Mouse (Mus musculus) intestine, embryonic 16.5 days (tissue): Measurements from ENCODE around the gene Fcer1g. TPM values are rescaled to one million over a fixed set of nuclear protein-coding genes. Genes with fewer than 3 reads are reported as not detected.

ENCODE experiments used
- ATAC-seq: fragments of 200-750 bp; cut with Nextera tagmentation; 2 replicates; pipeline ENCODE4 v1.8.0; 2017; ENCODE audit warnings: moderate TSS enrichment, moderate library complexity
- H3K27ac ChIP-seq: fragments of 300-500 bp; sonication (generic); 2 replicates; pipeline ENCODE4 v1.5.1; 2014; ENCODE audit warnings: mild to moderate bottlenecking, low read length
- H3K27me3 ChIP-seq: fragments of 300-500 bp; sonication (generic); replicated peaks from 2 replicates; pipeline ENCODE4 v1.6.1; 2014; ENCODE audit warnings: low read length, control low read depth, mixed read lengths; ENCODE audit not compliant: control insufficient read depth, insufficient read depth
- H3K36me3 ChIP-seq: fragments of 300-500 bp; sonication (generic); 2 replicates; pipeline ENCODE4 v1.6.1; 2014; ENCODE audit warnings: low read length, control low read depth; ENCODE audit not compliant: control insufficient read depth, insufficient read depth
- H3K4me1 ChIP-seq: fragments of 300-500 bp; sonication (generic); 2 replicates; pipeline ENCODE4 v1.6.1; 2014; ENCODE audit warnings: low read length, control low read depth, mixed read lengths; ENCODE audit not compliant: control insufficient read depth, insufficient read depth
- H3K4me2 ChIP-seq: fragments of 300-500 bp; sonication (generic); 2 replicates; pipeline ENCODE4 v1.6.1; 2014; ENCODE audit warnings: low read depth, low read length, control low read depth
- H3K4me3 ChIP-seq: fragments of 300-500 bp; sonication (generic); 2 replicates; pipeline ENCODE4 v1.5.1; 2014; ENCODE audit warnings: mild to moderate bottlenecking, low read length
- H3K9ac ChIP-seq: fragments of 300-500 bp; sonication (generic); 2 replicates; pipeline ENCODE4 v1.6.1; 2014; ENCODE audit warnings: low read depth, low read length
- H3K9me3 ChIP-seq: fragments of 300-500 bp; sonication (generic); 2 replicates; pipeline ENCODE4 v1.6.1; 2016; ENCODE audit warnings: low read length, control low read depth; ENCODE audit not compliant: control insufficient read depth
- WGBS: fragments of 180-500 bp; shearing (Covaris S2); extraction: QIAGEN DNeasy Blood & Tissue Kit; methylation state at CpG from one replicate; pipeline ENCODE4 v1.1.7; 2014; 5-methylcytosine and 5-hydroxymethylcytosine counted together
- polyA plus RNA-seq: library from polyadenylated mRNA; unstranded; fragments of >200 nt; fragmentation: Nextera tagmentation; extraction: Ambion mirVana; gene quantifications from 2 replicates; pipeline ENCODE4 v1.2.1, GENCODE M21; 2015

Fcer1g gene
- polyA plus RNA-seq, 1 experiment from 2014 or later, result 52.1 TPM

DNA sequence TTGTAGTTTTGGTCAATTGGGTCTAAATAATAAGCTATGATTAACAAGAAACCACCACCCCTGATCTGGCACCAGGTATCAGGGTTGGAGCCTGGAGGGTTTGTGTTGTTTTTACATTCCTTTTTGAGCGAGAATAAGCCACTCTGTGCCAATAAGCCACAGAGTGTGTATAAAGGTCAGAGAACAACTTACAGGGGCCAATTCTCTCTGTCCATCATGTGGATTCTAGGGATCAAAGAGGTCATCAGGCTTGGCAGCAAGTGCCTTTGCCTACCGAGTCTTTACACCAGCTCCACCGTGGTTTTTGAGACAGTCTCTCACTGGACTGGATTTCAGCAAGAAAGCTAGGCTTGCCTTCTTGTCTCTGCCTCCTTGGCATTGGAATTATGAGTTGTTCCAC lies 21.3 kb downstream of the Fcer1g start:
- no peaks in the 10 kb centered on the region for H3K9me3 ChIP-seq
- H3K4me1 ChIP-seq, result 0 out of 2 replicates have a peak, but pooled peaks cover 6% of the 10 kb centered on the region
- no peak overlapping the region for H3K4me2 ChIP-seq
- no peak for ATAC-seq
- H3K4me3 ChIP-seq, result no peak overlapping the region
- no peak overlapping the region for H3K9ac ChIP-seq
- no peak overlapping the region for H3K27ac ChIP-seq
- no peaks in the 10 kb centered on the region for H3K36me3 ChIP-seq
- 50% methylated on average over 3 of the region's 3 CpGs for WGBS
- no peaks in the 10 kb centered on the region for H3K27me3 ChIP-seq

DNA sequence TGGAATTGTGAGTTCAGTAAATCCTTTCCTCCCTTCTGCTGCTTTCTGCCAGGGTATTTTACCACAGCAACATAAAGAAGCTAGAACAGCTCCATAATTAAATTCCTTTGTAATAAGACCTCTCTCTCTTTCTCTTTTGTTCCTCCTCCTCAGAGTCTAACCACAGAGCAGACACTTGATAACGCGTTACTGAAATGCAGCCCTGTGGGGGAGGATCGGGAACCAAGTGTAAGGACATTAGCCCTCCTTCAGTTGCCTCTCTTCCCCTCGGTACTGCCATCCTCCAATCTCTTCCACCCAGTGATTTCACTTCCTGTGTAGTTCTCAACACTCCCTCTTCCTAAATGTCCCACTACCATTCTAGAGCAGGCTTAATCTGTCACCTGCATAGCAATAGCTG lies 24.8 kb downstream of the Fcer1g start:
- Histone ChIP-seq H3K4me2 (no peak overlapping the region), H3K9ac (no peak overlapping the region), H3K4me3 (no peak overlapping the region), H3K4me1 (no peaks in the 10 kb centered on the region), H3K9me3 (no peaks in the 10 kb centered on the region), H3K27ac (no peak overlapping the region), H3K27me3 (no peaks in the 10 kb centered on the region; the same call in 1 of the 2 replicates), H3K36me3 (no peaks in the 10 kb centered on the region)
- 25% methylated on average over 4 of the region's 4 CpGs for WGBS
- no peak for ATAC-seq

DNA sequence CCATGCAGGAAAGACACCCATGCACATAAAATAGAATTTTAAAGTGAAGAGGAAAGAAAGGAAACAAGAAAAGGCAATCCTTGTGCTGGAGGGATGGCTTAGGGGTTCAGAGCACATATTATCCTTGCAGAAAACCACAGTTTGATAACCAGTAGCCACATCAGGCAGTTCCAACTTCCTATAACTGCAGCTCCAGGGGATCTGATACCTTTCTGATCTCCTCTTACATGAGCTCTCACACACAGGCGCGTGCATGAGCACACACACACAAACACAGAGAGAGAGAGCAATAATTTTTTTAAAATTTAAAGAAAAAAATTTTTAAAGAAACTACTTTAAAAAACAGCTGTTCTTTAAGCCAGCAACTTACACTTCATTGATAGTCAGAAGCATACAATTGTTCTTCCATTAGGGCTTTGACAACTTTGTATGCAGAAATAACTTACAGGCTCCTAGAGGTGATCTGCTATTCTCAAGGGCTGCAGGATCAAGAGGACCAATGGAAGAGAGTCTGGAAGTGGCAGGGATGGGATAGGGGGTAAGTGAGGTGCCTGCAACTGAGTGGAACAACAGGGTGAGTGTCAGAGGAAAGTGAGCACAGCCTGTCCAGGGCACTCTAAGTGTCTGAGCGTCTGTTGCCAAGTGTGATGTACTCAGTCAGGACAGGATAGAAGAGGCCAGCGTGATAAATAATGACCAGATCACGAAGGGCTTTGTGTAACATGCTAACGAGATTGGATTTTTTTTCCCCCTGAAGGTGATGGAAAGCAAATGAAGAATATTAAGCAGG lies 28.3 kb downstream of the Fcer1g start:
- WGBS, result 78% methylated on average over 6 of the region's 6 CpGs

DNA sequence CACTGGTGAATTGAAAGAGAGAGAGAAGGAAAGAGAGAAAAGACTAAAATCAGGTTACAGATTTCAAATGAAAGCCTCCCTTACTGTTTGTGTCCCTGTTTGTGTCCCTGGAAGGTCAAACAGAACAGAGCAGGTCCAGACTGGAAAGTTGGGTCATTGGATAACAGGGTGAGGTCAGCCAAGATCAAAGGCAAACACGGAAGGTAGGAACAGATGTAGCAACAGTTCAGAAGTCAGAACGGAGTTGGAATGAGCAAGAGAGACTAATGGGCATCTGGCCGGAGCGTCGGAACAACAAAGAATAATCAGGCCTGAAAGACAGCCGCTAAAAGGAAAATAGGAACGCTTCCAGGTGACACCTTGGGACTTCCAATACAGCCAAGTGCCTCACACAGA lies 29.9 kb downstream of the Fcer1g start:
- peak; percentile 84 for ATAC-seq
- no peaks in the 10 kb centered on the region for H3K4me1 ChIP-seq
- no peak overlapping the region for H3K4me3 ChIP-seq
- H3K9ac ChIP-seq, result no peak overlapping the region
- no peaks in the 10 kb centered on the region; the same call in 1 of the 2 replicates for H3K27me3 ChIP-seq
- H3K4me2 ChIP-seq, result peak overlapping the region; percentile 17; the same call in 1 of the 2 replicates
- no peaks in the 10 kb centered on the region for H3K36me3 ChIP-seq
- no peaks in the 10 kb centered on the region for H3K9me3 ChIP-seq
- WGBS, result 57% methylated on average over 7 of the region's 7 CpGs
- no peak overlapping the region for H3K27ac ChIP-seq

More for the DNA sequence above, 28.3 kb downstream of the Fcer1g start:
- H3K4me3 ChIP-seq, result no peak overlapping the region
- no peak overlapping the region for H3K27ac ChIP-seq
- H3K9me3 ChIP-seq, result no peaks in the 10 kb centered on the region
- no peaks in the 10 kb centered on the region; the same call in 1 of the 2 replicates for H3K27me3 ChIP-seq
- no peaks in the 10 kb centered on the region for H3K4me1 ChIP-seq
- no peak overlapping the region for H3K4me2 ChIP-seq
- ATAC-seq, result no peak
- no peaks in the 10 kb centered on the region for H3K36me3 ChIP-seq
- H3K9ac ChIP-seq, result no peak overlapping the region

DNA sequence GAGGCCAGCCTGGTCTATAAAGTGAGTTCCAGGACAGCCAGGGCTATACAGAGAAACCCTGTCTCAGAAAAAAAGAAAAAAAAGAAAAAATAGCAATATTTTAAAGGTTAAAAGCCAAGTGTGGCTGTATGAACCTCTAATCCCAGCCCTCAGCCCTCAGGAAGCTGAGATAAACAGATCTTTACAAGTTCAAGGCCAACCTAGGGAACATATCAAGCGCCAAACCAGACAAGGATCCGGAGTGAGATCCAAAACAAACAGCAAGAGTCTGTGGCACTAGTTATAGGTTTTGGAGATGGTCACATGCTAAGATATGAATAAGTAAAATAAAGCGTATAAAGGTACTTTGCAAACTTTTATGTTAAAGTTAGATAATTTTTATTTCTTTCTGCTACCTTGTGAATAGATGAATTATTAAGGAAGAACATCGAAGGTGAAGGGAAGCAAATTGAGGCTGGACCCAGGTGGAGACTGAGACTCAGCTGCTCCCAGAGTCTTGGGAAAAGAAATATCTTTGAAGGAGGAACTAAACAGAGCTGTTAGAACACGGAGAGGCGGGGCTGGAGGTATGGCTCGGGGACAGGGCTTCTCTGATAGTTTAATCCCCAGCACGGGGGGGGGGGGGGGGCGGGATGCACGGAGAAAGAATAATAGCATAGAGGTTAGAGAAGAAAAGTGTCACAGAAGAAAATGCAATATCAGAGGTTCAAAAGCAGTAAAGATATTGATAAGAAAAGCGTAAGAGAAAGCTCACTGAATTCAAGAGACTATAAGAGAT lies 30.5 kb downstream of the Fcer1g start:
- Histone ChIP-seq H3K4me2 (peak overlapping the region; percentile 17; the same call in 1 of the 2 replicates), H3K27me3 (no peaks in the 10 kb centered on the region; the same call in 1 of the 2 replicates), H3K4me1 (no peaks in the 10 kb centered on the region), H3K27ac (no peak overlapping the region), H3K9ac (no peak overlapping the region), H3K9me3 (no peaks in the 10 kb centered on the region), H3K36me3 (no peaks in the 10 kb centered on the region), H3K4me3 (no peak overlapping the region)
- ATAC-seq, result peak; percentile 50; the same call in 1 of the 2 replicates
- 57% methylated on average over 10 of the region's 11 CpGs for WGBS

DNA sequence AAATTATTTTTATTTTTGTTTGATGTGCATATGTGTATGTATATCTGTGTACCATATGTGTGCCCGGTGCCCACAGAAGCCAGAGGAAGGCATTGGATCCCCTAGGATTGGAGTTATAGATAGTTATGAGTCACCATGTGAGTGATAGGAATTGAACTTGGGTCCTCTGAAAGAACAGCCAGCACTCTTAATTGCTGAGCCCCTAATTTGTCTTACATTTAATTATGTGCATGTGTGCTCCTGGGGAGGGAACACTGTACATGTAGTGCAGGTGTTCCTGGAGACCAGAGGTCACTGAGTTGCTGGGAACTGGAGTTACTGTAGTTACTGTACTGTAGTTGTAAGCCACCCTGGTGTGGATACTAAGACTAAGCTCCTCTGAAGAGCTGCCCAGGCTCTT lies 33.4 kb downstream of the Fcer1g start:
- Histone ChIP-seq H3K9ac (no peak overlapping the region), H3K36me3 (no peaks in the 10 kb centered on the region), H3K9me3 (no peaks in the 10 kb centered on the region), H3K4me2 (no peak overlapping the region), H3K27ac (no peak overlapping the region), H3K27me3 (0 out of 2 replicates have a peak, but pooled peaks cover 3% of the 10 kb centered on the region), H3K4me1 (peaks cover 5% of the 10 kb centered on the region), H3K4me3 (no peak overlapping the region)
- ATAC-seq, result no peak
- WGBS, result 94% methylated on average over 1 of the region's 1 CpGs

DNA sequence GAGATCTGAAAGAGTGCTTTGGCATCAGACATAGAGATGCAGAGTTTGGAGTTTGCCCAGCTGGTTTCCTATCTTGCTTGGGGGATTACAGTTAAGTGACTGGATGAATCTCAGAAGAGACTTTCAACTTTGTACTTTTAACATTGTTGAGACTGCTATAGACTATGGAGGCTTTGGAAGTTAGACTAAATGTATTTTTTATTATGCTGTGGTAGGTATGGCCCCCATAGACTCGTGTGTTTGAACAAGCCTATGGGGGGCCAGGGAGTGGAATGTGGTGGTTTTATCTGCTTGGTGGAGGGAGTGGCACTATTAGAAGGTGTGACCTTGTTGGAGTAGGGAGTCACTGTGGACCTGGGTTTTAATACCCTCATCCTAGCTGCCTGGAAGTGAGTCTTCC lies 34.6 kb downstream of the Fcer1g start:
- no peak overlapping the region for H3K4me3 ChIP-seq
- peaks cover 11% of the 10 kb centered on the region for H3K4me1 ChIP-seq
- H3K4me2 ChIP-seq, result no peak overlapping the region
- ATAC-seq, result peak; percentile 55
- peaks cover 11% of the 10 kb centered on the region for H3K27me3 ChIP-seq
- H3K9me3 ChIP-seq, result no peaks in the 10 kb centered on the region
- no peak overlapping the region for H3K27ac ChIP-seq
- WGBS, result 23% methylated on average over 1 of the region's 1 CpGs
- no peak overlapping the region for H3K9ac ChIP-seq
- H3K36me3 ChIP-seq, result no peaks in the 10 kb centered on the region

DNA sequence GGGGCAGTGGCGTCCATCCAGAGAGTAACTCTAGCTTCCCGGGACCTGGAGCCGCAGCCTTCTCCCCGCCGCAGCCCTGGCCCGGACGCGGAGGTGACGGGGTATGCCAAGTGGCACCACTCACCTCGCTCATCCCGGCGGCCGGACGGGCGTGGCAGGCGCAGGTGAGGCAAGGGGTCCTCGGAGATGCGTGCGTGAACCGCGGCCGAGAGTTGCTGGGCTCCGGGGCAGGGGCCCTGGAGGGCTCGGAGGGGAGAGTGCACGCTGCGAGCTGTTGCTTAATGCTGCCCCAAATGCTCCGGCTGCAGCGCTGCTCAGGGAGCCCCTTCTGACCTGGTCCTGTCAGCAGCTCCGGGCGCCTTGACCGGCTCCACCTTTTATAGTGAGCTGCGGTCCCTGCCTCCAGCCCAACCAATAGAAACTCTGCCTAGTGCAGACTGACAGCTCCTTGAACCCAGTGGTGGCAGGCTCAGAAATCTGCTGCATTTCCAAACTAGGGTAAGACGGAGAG lies 38.2 kb downstream of the Fcer1g start, which contains the start of gene Pcp4l1:
Pcp4l1 (minus strand) TSS at position 382 of the 511 bp plus-strand sequence.
- peak; percentile 85 for ATAC-seq
- Histone ChIP-seq H3K9me3 (no peaks in the 10 kb centered on the region), H3K27me3 (peaks cover 18% of the 10 kb centered on the region), H3K27ac (no peak within 1 kb of the TSS), H3K9ac (peak within 1 kb of the TSS; percentile 60), H3K36me3 (no peaks in the 10 kb centered on the region), H3K4me3 (peak within 1 kb of the TSS; percentile 49), H3K4me1 (peaks cover 22% of the 10 kb centered on the region), H3K4me2 (peak within 1 kb of the TSS; percentile 89)
- under 1% methylated on average over 32 of the region's 33 CpGs for WGBS
